8 mouse cellular contexts compared by ENCODE assay signal in genomic region chr3:117438473-117439114, GRCm38 (mm10).
DNase-seq lines count a peak whose midpoint lies in the region; ATAC-seq and TF ChIP-seq lines count a peak whose summit lies in the region.

No protein-coding gene starts in this region.

- H3K9ac ChIP-seq in forebrain, embryonic 15.5 days (replicated peaks), result no peak overlapping the region

- ATAC-seq in forebrain, embryonic 15.5 days (replicated peaks), result peak; percentile 92

- peak overlapping the region; percentile 52; the same call in 1 of the 2 replicates for H3K27ac ChIP-seq in forebrain, embryonic 15.5 days (replicated peaks)
- peak overlapping the region; percentile 69 for H3K27ac ChIP-seq in hindbrain, embryonic 10.5 days

- no peaks in the 10 kb centered on the region for H3K27me3 ChIP-seq in forebrain, embryonic 15.5 days
- no peaks in the 10 kb centered on the region for H3K27me3 ChIP-seq in hindbrain, embryonic 10.5 days (ENCODE audit: insufficient read depth, poor library complexity, severe bottlenecking)

- H3K4me2 ChIP-seq in forebrain, embryonic 15.5 days (replicated peaks), result no peak overlapping the region

- H3K9me3 ChIP-seq in forebrain, embryonic 15.5 days, result no peaks in the 10 kb centered on the region
- no peaks in the 10 kb centered on the region for H3K9me3 ChIP-seq in hindbrain, embryonic 10.5 days

- 12% methylated on average over 11 of the region's 11 CpGs for WGBS in forebrain, embryonic 15.5 days
- WGBS in hindbrain, embryonic 10.5 days, result 17% methylated on average over 11 of the region's 11 CpGs
- WGBS in lung, adult 2 months, result 16% methylated on average over 11 of the region's 11 CpGs

- no peak for TF ChIP-seq POLR2A in lung, adult 2 months (IDR thresholded peaks at IDR 0.05; ENCODE audit: borderline replicate concordance, extremely low read depth, low read depth, low read length)

- H3K4me1 ChIP-seq in forebrain, embryonic 15.5 days, result no peaks in the 10 kb centered on the region
- H3K4me1 ChIP-seq in hindbrain, embryonic 10.5 days (replicated peaks), result 0 out of 2 replicates have a peak, but pooled peaks cover 5% of the 10 kb centered on the region
- no peaks in the 10 kb centered on the region for H3K4me1 ChIP-seq in lung, adult 2 months (ENCODE audit: control insufficient read depth, insufficient read depth, low read length)

- no peak overlapping the region for H3K4me3 ChIP-seq in forebrain, embryonic 15.5 days
- no peak overlapping the region for H3K4me3 ChIP-seq in hindbrain, embryonic 10.5 days
- H3K4me3 ChIP-seq in lung, adult 2 months (replicated peaks; ENCODE audit: extremely low read depth, low read depth, low read length), result no peak overlapping the region

- peak; percentile 79 for TF ChIP-seq CTCF in lung, adult 2 months (IDR thresholded peaks at IDR 0.05; ENCODE audit: insufficient read depth, low read length)

- no peaks in the 10 kb centered on the region for H3K36me3 ChIP-seq in forebrain, embryonic 15.5 days
- H3K36me3 ChIP-seq in hindbrain, embryonic 10.5 days, result no peaks in the 10 kb centered on the region

- peak; percentile 85 for DNase-seq in NIH3T3 (ENCODE audit: low read depth)
- DNase-seq in cerebellum, adult 11-12 months, result peak; percentile 25
- DNase-seq in hindbrain, embryonic 10.5 days (ENCODE audit: low spot score), result peak; percentile 78
- DNase-seq in layer of hippocampus, adult 18-20 months (ENCODE audit: low spot score in 2 of 2), result peak; percentile 70 to 92
- peak; percentile 48 for DNase-seq in lung, adult 2 months
- peak; percentile 35 for DNase-seq in ovary, postnatal 10 days (ENCODE audit: low spot score)
- DNase-seq in yolk sac, embryonic 10.5 days (ENCODE audit: low spot score), result peak; percentile 57

Comparison
In these comparisons a context has a peak if more than half of its experiments do, and no peak if none do; other contexts are left out.
1. DNase-seq: peak in every context shown above with its lines; median percentile 85 in NIH3T3; 81 in layer of hippocampus, adult 18-20 months; 78 in hindbrain, embryonic 10.5 days; 57 in yolk sac, embryonic 10.5 days; 48 in lung, adult 2 months; 35 in ovary, postnatal 10 days; 25 in cerebellum, adult 11-12 months.